Mouse (Mus musculus): ENCODE results near the gene Col23a1.

DNA sequence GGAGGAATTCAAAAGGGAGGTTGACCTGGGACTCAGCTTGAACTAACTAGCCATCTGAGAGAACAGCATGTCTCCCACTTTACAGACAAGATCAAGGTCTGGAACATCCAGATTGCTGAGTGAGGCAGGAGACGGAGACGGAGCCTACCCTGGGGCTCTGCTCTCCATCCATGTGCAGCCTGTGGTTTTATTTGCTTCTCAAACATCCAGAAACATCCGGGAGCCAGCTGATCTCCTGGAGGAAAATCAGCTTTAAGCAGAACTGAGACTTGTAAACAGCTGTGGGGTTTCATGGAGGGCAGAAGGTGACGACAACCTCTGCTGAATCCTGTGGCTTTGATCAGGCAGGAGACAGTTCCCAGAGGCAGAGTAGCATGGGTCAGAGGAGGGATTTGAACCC is 256.1 kb downstream of the Col23a1 start:
- TF ChIP-seq POLR2A (IDR thresholded peaks at IDR 0.05; ENCODE audit: low read depth, low read length) (no peak), CTCF (IDR thresholded peaks at IDR 0.05; ENCODE audit: extremely low read depth, insufficient read depth, insufficient read length, insufficient replicate concordance) (no peak)
